Mouse (Mus musculus) heart, postnatal 36 days (tissue): ENCODE results near the gene Vav2. TPM values are rescaled to one million over a fixed set of nuclear protein-coding genes. Genes with fewer than 3 reads are reported as not detected.

Experiments used
- DNase-seq, 2 experiments: peaks; one replicate each; pipeline ENCODE4 v3.0.0; 2021 to 2022
- intact Hi-C: fragments of 180-260 bp; cut with DNase I; formaldehyde crosslinking; loops from one replicate; pipeline ENCODE4 v1.15.1; 2025
- total RNA-seq, 2 experiments: library from RNA; stranded (reverse); gene quantifications; 2 replicates each; pipeline ENCODE4 v1.2.3; 2021

The Vav2 gene
- total RNA-seq, 2 experiments from 2014 or later = 14.0 to 14.4 TPM

DNA sequence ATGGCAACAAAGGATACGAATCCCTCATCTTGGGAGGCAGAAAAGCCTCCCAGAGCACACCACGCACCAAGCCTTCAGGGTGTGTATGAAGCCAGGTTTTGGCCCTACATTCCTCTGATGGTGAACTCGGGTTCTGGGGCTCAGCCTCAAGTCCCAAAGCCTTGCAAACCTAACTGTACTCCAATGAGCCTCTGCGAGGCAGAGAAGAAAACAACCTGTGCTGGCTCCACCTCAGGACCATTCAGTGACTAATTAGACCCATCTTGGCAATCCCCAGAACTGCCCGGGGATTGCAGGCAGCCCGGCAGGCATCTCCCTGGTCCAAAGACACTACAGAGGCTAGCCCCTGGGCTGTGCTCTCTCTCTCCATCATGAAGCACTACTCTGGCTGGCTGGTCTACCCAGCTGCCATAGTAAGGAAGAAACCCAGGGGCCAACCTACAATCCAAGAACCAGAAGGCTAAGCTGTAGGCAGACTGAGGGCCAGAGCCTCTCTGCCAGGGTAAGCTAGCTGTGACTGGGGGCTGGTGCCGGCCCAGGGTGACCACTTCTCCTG, 14.5 kb downstream of the Vav2 start:
- intact Hi-C loops = no loop called here
- DNase-seq = no peak

DNA sequence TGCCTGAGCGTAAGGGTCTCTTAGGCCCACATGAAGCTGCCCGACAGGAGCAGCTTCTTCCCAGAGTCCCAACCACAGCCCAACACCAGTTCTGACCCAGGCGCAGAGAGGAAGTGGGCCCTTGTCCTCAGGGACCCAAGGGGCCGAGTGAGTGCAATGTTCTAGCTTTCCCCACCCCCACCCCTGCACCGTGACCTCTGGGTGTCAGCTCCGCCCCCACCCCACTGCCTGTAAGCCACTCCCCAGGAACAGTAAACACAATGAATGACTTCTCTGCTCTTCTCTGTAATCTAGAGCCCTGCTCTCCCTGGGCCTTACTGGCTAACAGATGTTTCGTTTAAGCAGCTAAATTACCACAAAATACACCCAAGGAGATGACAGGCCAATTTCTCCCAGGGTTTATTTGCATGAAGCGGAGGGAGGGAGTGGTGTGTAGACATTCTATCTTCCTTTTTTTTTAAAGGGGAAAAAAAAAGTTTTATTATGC, 15.1 kb downstream of the Vav2 start:
- peak in 1 of 2 experiments; percentile 22 for DNase-seq

DNA sequence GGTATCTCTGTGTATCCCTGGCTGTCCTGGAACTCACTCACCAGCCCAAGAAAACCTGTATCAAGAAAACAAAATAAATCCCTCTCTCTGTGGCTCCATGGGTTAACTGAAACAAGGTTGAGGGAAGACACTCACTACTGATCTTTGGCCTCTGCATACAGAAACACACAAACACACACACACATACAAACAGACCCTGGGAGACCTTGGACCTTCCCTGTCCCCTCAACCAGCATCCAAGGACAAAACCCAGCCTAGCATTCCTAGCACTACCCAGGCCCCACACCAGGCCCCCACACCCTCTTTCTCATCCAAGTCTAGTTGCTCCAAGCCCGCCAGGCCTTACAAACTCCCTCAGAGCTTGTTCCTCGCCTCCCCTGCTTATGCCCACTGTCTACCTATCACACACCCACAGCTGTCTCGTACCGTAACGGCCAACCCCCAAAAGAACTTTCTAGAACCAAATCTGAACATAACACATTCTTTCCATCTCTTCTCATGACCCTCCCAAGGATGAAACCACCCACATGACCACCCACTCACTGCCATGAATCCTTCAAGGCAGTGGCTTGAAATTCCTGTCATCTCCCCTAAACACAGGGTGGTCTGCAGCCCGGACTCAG, 16.2 kb downstream of the Vav2 start:
- intact Hi-C loops = no loop called here
- no peak for DNase-seq

More for the DNA sequence above, 15.1 kb downstream of the Vav2 start:
- intact Hi-C loops = no loop called here

DNA sequence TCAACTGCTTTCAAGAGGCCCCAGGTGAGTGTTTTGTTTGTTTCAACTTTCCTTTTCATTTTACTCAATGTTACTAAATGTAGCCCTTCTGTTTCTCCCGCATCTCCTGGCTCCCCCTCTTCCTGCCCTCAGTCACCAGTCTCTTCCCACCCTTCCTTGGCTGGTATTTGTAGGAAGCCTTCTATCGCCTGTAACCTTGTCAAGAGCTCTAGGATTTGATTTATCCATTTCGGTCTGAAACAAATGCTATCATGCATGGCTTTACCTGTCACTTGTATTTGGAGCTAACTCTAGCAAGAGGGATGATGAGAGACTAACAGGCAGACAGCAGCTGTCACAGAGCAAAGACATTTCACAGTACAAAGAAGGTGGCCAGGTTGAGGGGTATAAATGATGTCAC, 18.6 kb downstream of the Vav2 start:
- no peak for DNase-seq
- intact Hi-C loops = no loop called here

DNA sequence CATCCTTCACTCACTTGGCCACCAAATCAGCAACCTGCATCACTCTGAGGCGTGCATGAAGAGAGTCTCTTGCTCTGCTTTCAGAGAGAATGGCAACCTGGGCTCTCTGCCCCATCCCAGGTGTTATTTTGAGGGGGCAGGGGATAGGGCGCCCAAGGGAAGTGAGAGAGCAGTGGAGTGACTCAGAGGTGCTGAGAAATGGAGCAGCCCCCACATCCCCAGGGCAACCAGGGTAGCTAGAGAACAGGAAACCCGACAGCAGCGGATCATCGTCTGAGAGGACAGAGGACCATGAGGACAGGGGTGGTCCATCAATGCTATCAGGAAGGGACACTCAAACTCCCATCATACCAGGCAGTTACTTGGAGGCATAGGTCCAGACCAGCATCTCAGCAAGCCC, 19.9 kb downstream of the Vav2 start:
- DNase-seq = no peak
- intact Hi-C loops = no loop called here

DNA sequence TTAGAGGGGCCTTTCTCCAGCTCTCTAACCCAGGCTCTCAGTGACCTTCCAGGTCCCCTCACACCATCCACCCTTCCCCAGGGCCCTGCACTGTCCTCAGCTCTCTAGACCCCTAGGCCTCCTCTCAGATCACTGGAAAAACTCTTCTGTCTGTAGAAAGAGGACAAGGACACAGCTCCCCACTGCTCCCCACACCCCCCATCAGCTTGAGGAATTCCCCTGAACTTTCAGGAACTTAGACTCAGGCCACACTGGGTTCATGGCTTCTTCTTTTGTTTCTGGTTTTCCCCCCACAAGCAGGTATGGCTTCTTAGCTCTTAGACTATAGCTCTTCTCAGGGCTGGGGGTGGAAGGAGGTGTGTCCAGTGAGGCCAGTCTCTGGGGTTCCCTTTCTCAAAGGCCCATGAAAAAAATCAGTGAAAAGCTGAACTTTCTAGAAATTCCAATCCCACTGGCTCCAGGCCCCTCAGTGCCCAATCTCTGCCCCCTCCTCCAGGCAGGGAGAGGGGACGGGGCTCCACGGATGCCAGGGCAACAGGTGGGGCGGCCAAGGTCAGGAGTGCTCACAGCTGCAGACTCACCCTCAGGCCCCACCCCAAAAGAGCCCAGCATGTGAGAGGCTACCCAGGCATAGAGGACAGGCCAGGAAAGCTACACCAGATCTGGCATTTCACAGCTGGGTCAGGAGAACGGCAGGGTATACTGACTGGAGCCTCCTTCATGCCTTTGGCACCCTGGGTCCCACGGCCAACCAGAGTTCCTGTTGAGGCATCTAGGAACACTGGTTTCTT, 21.5 kb downstream of the Vav2 start:
- intact Hi-C loops = no loop called here

DNA sequence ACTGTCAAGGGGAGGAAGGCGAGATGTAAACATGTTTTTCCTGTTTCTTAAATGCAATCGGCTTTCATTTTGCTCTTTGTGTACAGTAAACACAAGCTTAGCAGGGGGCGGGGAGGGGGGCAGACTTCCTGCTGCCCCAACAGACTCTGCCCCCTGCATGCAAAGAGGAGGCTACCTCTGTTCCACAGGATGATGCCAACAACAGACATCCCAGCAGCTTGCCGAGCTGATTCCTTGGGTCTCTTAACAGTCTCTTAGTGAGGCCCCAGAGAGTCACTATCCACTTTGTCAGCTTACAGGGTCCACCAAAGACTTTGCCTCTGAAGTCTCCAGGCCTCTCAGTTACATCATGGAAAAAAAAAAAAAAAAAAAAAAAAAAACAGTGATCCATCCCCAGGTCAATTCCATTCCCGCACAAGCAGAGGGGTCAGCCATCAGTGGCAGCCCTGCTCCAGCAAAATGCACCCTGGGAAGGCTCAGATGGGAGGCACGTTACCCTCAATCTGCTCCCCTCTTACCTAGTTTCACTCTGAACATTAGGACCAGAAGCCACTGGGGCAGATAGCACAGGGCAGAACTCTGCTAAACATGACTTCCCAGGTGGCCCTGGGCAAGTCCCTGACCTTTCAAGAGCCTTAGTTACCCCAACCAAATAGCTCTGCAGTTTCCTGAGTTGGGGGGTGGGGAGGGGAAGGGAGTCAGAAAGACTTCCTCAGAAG, 22.3 kb downstream of the Vav2 start:
- intact Hi-C loops = no loop called here
- no peak for DNase-seq

More for the DNA sequence above, 21.5 kb downstream of the Vav2 start:
- no peak for DNase-seq

DNA sequence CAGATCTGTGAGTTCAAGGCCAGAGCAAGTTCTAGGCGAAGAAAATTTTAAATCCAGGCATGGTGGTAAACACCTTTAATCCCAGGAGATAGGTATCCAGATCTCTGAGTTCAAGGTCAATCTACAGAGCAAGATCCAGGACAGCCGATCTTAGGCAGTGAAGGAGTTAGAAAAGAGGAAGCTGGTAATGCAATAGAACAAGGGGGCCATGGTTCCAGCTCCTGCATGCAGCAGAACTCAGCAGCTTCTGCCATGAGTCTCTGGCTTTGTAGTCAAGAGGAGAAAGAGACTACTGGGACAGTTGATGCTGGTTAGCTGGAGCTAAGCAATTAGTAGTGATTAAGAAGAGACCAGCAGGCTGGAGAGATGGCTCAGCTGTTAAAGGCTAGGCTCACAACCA, 25.3 kb downstream of the Vav2 start:
- no peak for DNase-seq
- intact Hi-C loops = no loop called here

DNA sequence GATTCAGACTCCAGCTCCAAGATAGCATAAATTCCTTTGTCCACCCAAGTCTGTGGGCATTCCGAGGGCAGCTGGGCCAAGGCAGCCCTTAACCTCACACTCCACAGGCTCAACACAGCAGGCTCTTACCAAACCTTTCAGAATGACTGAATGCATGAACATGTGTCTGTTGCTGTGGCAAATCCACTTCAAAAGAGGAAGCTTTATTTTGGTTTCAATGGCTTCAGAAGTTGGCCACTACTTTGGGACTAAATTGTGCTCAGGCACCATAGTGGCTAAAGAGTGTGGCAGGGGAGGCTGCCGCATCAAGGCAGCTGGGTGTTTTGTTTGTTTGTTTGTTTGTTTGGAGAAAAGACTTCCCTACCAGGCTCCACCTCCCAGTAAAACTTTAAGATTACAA, 26.8 kb downstream of the Vav2 start:
- intact Hi-C loops = no loop called here
- no peak for DNase-seq

DNA sequence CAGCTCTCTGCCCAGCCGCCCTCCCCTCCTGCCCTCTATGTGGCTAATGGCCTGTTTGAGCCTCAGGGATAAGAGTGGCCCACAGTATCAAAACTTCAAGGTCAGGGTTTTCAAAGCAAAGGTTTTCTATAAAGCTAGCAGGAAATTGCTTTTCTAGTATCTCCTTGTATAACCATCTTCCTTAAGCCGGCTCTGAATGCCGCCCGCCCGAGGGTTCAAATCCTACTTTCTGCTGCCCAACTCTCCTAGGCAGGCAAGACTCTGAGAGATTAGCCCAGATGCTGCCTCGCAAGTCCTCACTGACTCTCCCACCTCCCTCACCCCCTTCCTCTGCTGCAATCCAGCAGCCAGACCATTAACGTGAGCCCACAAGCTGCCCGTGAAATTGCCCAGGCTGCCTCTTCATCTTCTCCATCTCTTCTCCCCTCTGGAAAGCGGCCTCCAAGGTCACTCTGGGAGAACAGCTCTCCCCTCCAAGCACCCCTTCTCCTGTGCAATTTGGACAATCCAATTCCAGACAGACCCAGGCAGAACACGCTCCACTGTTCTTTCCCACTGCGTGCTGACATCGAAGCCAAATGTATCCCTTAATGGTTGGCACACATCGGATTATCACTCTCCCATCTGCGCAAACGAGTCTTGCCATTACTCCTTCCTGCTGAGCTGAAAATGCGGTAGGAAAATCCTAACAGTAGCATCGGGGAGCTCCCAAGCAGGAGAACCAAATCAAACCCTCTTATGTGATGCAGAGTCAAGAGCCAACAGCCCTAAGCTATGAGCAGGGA, 30.0 kb downstream of the Vav2 start:
- DNase-seq = no peak
- intact Hi-C loops = no loop called here

DNA sequence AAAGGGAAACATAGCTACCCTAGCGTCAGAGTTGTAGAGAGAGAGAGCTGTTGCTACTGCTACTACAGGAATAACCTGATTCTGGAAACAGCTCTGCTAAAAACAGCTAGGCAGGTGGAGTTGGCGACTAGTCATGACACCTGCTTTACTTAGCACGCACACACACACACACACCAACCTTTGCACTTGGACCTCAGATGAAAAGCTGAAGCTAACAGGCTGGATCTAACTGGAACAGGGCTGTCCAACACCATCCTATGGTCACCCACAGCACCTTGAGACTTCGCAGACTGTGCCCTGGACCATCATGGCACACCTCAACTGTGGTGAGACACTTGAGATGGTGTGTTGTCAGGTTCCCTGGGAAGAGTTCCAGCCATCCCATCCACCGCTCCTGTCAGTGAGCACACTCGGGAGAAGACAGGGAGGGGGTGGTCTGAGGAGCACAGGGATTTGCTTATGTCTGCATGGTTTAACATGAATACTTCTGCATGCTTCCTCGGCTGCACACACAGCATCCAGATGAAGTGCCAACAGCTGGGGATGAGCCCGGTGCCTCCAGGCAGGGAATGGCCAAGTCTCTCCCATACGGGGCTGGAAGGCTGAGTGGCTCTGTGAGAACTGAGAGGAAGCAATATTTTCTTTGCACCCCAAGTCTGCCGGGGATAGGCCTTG, 32.5 kb downstream of the Vav2 start:
- DNase-seq = no peak
- intact Hi-C loops = no loop called here

DNA sequence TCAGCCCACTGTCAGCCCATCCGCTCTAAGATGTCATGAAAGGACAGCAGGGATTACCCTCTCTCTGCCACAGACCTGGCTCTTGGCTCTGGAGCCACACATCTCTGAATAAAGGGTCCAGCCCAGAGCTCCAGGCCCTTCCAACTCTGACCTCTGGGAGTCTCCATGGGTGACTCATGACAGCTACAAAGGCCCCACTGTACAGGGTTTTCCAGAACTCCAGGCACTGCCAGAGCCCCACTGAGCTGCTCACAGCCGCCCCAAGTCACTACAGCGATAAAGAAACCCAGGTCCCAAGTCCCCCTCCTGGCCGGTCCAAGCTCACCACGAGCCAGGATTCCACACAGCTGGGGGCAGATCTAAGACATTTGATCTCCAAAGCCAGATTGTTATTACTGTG, 34.6 kb downstream of the Vav2 start:
- peak; percentile 36 to 39 for DNase-seq
- intact Hi-C loops = no loop called here

DNA sequence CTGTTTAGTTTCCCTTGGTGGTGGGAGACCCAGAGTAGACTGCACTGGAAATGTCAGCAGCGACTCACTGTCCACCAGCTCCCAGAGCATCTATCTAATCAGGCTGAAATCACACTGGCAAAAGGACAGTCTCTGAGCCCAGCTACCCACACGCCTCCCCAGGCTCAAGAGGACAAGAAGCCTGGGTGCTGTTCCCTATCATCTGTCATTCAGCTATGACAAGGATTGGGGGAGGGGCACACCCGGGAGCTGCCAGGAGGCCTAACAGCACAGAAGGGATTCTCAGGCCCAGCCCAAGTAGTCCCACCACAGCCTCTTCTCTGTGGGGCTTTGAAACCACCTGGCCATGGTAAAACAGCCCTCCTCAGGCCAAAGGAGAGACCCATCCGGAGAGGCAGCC, 36.1 kb downstream of the Vav2 start:
- intact Hi-C loops = no loop called here
- no peak for DNase-seq

DNA sequence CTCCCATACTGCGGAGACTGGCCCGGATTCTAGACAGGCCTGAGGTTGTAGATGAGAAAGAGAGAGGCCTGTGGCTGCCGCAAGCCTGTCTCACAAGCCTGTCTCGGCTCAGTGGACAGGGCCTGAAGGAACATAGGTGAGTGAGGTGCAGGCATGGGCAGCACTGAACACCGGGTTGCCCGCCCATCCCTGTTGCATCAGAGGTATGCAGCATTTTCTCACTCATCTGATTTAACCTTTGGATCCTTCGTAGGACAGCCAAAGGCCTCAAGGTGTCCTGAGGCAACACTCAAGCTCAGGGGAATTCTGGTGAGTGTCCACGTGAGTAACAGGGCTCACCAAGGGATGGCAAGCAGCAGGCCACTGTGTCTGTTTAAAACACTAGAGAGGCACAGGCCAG, 36.5 kb downstream of the Vav2 start:
- intact Hi-C loops = no loop called here
- DNase-seq = no peak

DNA sequence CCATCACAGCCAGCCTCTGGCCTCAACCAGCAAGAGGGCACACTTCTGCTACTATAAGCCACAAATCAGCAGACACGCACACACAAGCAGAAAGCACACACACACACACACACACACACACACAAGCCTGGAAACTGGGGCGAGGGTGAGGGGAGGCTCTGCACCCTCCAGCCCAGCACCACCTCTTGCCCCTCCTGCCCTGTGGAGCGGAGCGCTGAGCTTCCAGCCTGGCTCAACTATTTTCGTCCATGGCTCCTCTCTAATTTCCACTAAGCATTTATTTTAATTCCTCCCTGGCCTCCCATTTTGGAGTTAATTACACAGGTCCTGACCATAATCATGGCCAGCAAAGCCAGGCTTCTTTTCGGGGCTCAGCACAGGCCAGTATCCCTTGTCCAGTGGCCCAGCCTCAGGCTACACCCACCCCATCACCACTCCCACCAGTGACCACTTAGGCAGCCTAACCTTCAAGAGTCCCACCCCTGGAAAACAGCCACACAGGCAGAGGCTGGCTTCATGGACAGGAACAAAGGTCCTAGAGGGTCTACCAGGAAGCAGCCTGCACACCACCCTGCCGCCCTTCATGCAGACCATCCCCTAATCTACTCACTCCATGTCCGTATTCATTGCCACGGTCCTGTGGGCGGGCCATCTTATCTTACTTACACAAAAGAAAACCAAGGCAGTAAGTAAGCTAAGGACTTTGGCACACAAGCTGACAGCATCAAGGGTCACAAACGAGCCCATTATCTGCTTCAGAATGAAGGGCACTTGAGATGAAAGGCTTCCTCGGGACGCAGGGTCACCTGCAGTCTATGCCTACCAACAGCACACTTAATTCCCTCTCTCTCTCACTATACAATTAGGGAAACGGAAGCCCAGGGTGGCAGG, 37.3 kb downstream of the Vav2 start:
- intact Hi-C loops = no loop called here
- no peak for DNase-seq

DNA sequence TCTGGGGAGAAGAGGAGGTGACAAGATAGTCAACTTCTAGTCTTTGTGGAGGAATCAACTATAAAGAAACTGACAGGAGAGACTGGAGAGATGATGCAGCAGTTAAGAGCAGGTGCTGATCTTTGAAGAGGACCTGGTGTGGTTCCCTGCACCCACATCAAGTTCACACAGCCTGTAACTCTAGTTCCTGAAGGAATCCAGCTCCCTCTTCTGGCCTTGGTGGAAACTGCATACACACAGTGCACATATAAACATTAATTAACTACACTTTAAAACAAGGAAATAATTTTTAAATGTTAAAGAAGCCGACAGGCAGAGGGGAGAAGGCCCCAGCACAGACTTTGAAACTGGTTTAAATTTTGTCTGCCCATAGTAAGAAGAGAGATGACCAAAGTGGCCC, 39.6 kb downstream of the Vav2 start:
- DNase-seq = no peak
- intact Hi-C loops = no loop called here

DNA sequence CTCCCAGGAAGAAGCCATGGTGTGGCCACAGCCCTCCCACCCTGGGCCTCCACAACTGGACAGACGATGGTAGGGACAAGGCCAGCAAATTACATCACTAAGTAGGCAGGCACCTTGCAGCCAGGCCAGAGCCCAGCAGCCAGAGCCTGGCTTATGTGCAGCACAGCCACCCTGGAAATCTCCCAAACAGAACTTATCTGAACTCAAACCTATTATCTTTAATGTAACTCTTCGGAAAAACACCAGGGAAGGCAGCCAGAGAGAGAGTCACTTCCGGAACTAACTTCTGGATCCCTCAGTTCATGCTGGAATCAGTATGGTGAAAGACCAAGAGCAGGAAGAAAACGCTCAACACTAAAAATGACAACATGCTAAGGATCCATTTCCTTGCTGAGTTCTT, 45.1 kb downstream of the Vav2 start:
- intact Hi-C loops = no loop called here
- peak; percentile 49 to 50 for DNase-seq

DNA sequence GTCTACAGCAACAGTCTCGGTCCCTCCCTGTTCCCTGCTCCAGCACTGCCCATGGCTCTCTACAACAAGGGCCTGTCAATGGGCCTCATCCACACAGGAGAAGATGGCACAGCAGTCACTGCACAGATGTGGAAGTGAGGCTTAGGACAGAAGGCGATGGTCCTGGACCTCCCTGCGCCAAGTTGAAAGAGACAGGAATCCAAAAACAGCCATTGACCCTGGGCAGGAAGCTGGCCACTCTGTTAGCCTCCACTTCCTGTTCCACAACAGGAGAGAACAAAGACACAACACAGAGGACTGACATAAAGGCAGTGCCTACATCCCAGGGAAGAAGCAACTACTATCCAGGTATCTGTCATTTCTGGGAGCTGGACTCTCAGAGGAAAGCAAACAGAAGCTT, 45.6 kb downstream of the Vav2 start:
- no peak for DNase-seq
- intact Hi-C loops = no loop called here

DNA sequence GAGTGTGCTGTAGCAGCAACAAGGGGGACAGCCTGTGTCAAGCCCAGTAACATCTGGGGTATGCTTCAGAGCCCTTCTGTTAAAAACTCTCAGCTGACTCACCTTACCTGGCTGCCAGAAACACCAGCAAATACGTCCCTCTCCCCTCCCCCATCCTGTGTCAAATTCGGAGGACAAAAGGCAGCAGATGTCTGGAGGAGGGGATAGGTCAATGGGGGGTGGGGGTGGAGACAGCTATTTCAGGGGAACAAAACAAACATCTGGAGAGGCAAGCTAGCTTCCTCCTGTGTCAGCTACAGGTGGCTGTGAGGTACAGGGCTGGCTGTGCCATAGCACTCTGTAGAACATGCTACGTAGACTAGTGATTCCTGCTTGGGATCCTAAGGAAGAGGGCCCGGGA, 49.0 kb downstream of the Vav2 start:
- intact Hi-C loops = no loop called here
- no peak for DNase-seq
